Mouse (Mus musculus) lung, adult 18-20 months (tissue): ENCODE measurements around the gene Cmtr2.

Experiments used
- DNase-seq, 2 experiments: peaks; one replicate each; pipeline ENCODE4 v3.0.0; 2022; ENCODE audit warnings: mixed read lengths in 2 of 2

Cmtr2 gene

DNA sequence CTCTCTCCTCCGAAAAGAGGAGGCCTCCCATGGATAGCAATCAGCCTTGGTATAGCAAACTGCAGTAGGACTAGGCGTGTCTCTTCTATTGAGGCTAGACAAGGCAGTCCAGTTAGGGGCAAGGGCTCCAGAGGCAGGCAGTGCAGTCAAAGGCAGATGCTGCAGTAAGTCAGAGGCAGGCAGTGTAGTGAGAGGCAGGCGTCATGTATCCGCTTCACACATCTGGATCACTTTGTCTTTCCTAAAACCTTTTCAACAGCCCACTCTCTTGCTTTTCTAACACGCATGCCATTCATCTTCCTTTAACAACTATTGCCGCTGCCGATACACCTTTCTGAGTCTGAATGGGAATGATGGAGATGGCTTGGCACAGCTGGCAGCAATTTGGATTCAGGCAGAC is at the start of gene Cmtr2:
Gene Cmtr2, plus strand, starts transcription at position 301 of the 400 bp plus-strand sequence.
- DNase-seq: no peak

GRCm38 (mm10) chr8:110166270-110166669 is 49.2 kb upstream of the Cmtr2 start:
- DNase-seq: no peak

GRCm38 (mm10) chr8:110168046-110168445 is 47.4 kb upstream of the Cmtr2 start, which contains the start of gene Calb2:
Gene Calb2, minus strand, starts transcription at chr8:110168210.
- no peak for DNase-seq

DNA sequence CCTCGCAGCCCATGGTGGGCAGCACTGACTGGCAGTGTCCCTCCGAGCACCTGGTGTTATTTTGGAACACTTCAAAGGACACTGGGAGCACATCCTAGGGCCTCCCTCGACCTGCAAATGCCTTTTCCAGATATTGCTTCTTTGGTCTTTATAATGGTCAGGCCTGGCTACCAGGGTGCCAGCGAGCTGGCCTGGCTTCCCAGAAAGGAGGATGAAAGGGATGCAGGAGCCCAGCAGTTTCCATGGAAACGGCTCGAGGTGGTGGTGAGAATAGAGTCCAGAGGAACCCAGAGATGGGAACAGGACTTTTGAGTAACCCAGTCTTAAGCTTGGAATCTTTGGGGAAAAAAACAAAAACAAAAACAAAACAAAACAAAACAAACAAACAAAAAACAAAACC is 43.3 kb upstream of the Cmtr2 start:
- DNase-seq: no peak

DNA sequence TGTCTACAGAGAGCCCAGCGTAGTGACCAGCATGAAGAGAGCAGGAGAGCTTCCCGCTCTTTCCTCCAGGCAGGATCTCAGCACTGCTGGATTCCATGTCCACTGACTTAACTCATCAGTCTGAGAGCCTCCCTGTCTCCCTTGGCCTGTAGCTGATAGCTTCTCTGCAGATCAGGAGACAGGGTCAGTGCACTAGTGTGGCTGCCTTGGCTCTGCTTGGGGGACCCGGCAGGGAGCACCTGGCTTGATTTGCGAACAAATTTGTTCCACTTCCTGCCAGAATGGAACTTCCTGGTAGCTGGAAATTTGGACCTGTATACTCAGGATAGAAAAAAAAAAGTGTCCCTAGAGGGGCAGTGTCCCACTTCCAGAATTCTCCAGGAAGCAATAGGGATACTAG is 40.6 kb upstream of the Cmtr2 start:
- no peak for DNase-seq

DNA sequence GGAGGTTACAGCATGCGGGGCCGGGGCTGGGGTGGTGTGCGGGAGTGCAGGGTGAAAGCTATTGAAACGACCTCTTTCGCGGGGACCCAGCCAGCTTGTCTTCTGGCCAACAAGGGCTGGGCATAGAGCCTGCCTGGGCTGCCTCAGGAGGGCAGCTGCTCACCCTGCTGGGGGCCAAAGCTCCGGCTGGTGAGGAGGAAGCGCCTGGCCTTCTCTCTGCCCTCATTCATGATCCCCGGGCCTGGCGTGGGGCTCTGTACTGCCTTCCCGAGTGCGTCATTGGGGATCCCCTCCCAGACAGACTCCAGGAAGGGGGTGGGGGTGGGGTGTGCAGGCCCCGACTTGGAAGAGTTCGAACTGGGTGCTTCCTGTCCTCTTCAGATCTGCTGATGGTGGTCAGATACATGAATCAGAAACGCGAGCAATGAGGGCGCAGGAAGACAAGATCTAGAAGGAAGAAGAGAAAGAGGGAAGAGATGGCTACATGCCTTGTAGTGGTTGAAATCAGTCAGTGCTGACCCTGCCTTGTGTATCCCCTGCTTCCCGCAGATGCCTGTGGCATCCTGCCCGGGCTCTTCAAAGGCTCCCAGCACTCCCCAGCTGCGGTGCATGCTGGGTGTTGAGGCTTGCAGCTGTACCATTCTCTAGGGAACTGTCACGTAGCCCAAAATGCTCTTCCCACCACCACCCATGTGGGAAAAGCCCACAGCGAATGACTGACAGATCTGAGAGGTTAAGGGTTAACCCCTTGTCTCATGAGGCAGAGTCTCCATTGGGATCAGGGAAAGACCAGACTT is 37.9 kb upstream of the Cmtr2 start:
- no peak for DNase-seq

GRCm38 (mm10) chr8:110182735-110183367 is 32.6 kb upstream of the Cmtr2 start:
- DNase-seq: no peak

- no peak for DNase-seq
Measured at GRCm38 (mm10) chr8:110183748-110184147, 31.7 kb upstream of the Cmtr2 start.

DNA sequence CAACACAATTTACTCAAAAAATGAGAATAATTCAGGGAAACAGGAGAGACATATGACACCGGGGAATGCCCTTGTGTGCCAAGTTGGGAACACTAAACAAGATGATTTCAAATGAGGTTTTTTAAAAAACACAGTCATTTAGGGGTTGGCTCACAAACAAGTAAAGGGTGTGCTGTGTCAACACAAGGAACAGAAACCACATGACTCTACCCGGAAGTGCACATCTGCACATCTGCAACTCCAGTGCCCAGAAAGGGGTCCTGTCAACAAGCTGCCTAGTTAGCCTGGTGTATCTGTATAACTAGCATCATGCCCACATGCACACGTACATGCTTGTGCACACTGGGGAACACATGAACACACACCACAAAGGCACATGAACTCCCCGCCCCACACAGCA is 29.9 kb upstream of the Cmtr2 start:
- no peak for DNase-seq

DNA sequence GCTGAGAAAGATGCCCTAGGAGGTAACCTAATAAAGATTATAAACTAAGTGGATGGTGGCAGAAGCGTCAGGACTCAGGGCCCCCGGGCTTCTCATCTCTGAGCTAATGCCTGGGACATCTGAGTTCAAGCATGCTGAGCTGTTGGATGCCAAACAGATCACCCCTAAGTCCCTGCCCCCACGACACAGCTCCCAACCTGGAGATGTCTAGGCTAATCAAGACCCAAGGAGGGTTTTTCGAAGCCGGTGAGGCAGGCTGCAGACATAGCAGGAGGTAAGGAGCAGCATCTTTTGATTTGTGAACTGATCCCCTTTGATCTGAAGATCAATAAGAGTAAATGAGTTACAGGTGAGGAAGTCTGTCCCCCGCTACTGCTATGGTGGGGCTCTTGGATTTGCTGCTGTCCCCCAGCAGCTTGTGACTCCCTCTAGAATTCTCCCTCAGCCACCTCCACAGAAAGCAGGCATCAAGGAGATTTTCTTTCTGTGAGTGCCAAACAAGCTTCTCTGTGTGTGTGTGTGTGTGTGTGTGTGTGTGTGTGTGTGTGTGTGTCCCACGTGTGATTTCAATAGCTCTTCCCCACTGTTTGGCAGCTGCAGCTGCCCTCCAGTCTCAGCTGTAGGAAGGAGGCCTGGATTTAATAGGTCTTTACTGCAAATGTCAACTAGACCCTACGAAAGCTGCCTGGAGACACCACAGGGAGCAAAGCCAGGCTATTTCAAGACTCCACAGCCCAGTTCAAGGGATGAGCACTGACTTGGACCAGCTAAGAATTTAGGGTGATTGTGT is 26.3 kb upstream of the Cmtr2 start:
- DNase-seq: no peak

- DNase-seq: peak in 1 of 2 experiments; percentile 13
Measured at GRCm38 (mm10) chr8:110196678-110197077, 18.8 kb upstream of the Cmtr2 start.

DNA sequence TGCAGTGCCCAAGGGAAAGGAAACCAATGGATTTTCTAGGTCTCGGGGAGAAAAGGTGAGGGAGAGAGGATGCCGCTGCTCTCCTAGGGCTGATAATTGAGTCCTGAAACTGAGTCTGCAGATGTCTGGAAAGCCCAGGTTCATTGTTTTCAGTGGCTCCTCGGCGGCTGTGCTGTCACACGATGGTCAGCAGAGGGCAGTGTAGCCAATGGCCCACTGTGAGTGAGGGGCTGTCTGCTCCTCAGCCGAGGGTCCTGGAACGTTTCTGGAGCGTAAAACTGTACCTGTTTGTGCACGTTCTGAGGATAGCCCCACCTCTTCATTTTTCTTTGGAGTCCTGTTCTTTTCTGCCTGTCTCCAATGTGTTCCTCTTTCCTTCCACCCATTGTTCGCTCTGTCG is 13.7 kb upstream of the Cmtr2 start:
- DNase-seq: no peak

GRCm38 (mm10) chr8:110216253-110216652 is 788 bp downstream of the Cmtr2 start:
- DNase-seq: no peak

GRCm38 (mm10) chr8:110217198-110217597 is 1.7 kb downstream of the Cmtr2 start:
- DNase-seq: no peak

GRCm38 (mm10) chr8:110217681-110218131 is 2.2 kb downstream of the Cmtr2 start:
- DNase-seq: peak; percentile 99 to 100

GRCm38 (mm10) chr8:110218511-110218910 is 3.0 kb downstream of the Cmtr2 start:
- no peak for DNase-seq

DNA sequence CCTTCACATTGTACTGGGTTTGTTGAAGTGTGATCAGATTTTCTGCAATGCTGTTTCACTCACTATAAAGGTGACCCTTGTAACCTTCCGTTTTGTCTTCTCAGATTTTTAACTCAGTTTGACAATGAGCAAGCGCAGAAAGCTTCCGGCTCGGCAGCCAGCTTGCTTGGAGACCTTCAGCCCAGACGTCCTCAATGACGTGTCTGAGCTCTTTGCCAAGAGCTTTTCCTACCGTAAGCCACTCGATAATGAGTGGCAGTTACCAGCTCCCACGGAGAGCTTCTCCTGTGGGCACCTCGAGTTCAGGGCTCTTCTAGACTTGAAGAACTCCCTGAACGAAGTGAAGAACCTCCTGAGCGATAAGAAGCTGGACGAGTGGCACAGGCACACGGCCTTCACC is 5.5 kb downstream of the Cmtr2 start:
- DNase-seq: peak; percentile 8 to 30

GRCm38 (mm10) chr8:110230803-110231202 is 15.3 kb downstream of the Cmtr2 start:
- DNase-seq: no peak

DNA sequence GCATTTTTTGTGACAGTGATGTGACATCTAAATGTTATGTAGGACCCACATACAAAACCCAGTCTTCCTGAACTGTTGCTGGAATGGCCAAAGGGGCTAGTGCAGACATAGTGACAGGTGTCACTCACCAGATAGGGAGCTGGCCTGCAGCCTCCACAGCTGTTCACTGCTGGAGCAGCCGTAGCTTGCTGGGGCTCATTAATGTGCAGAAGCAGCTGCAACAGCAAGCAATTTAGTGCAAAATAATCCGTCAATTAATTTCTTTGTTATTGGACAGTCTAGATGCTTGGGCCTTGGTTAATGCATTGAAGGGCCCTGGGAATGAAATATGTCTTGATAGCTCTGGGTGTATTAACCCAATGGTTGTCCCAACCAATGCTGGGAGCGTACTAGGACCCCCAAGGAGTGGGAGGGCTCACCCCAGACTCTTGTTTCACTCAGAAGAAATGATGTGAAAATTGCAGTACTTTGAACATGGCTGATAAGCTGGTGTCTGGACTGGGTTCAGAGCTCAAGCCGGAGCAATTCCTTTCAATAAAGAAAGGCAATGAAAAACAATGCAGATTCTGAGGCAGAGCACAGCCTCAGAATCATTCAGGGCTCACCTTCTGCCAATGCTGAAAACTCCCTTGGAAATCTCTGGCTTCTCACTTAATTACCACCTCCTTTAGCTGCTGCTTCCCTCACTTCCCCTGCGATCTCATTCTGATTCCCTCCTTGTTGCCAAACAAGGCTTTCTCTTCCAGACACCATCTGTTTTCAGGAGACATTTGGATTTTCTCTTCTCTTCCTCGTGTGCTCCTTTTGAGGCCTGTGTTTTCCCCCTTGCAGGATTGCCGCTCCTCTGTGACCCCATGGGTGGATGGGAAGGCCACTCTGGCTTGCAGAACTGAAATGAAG is 27.1 kb downstream of the Cmtr2 start:
- DNase-seq: no peak

GRCm38 (mm10) chr8:110244566-110244965 is 29.1 kb downstream of the Cmtr2 start:
- no peak for DNase-seq

DNA sequence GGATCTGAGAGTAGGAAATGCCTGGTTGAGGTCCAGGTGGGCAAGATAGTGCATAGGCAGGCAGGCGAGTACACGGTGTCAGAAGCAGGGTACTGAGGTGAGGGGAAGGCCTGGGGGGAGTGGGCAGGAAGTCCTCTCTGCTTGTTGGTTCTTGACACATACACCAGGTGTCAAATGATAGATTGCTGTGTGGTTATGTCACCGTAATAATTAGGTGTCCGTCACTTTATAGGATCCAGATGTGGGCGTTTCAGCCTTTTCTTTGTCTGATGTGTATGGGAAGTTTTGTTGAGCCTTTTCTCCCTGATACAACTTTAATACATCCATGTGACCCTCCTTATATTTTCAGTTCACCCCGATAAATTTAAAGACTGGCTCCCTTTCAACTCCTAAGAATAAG is 31.8 kb downstream of the Cmtr2 start:
- DNase-seq: no peak

DNA sequence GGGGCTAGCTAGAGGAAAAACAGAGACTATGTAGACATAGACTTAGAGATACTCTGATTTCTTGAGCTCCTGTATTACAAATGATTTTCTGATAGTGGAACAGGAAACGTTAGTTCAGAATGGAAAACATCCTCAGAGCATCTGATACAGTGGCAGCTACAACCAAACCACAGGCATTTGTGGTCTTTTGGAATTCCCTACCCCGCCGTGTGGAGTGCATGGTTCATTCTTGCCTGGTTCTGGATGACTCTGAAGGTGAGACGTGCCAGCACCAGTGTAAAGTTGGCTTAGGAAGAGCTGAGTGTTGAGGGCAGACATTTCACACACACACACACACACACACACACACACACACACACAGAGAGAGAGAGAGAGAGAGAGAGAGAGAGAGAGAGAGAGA is 38.5 kb downstream of the Cmtr2 start:
- DNase-seq: no peak
